Mouse (Mus musculus): Measurements from ENCODE around the gene Kcnj3.

Gene Kcnj3

DNA sequence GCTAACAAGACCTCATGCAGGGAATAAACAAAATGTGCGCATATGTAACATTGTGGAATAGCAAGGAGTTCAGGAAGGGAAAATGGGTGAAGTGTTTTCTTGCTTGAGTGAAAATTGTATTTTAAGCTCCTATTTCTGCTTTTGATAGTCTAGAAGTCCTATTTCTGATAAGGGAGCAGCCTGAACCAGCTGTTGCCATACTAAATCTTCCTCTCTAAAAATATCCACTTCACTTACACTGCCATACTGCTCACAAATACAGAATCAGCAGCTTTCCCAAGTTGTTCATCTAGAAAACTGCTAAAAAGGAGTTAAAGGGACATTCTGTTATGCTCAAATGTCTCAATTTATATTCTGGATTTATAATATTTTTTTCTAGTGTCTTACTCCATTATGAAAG, 69.9 kb downstream of the Kcnj3 start:
- DNase-seq (ENCODE audit: low spot score), result no peak

- no peak for DNase-seq (ENCODE audit: low spot score)
Observed at GRCm38 (mm10) chr2:55517297-55517696, 81.5 kb downstream of the Kcnj3 start.

- no peak for DNase-seq (ENCODE audit: low spot score)
Observed at GRCm38 (mm10) chr2:55532738-55533491, 97.1 kb downstream of the Kcnj3 start.

- no peak for DNase-seq (ENCODE audit: low spot score)
Observed at GRCm38 (mm10) chr2:55534946-55535345, 99.2 kb downstream of the Kcnj3 start.

GRCm38 (mm10) chr2:55535482-55535881, 99.7 kb downstream of the Kcnj3 start:
- DNase-seq (ENCODE audit: low spot score), result no peak

- no peak for DNase-seq (ENCODE audit: low spot score)
Observed at GRCm38 (mm10) chr2:55547612-55548011, 111.8 kb downstream of the Kcnj3 start.

GRCm38 (mm10) chr2:55558368-55558985, 122.7 kb downstream of the Kcnj3 start:
- no peak for DNase-seq (ENCODE audit: low spot score)

DNA sequence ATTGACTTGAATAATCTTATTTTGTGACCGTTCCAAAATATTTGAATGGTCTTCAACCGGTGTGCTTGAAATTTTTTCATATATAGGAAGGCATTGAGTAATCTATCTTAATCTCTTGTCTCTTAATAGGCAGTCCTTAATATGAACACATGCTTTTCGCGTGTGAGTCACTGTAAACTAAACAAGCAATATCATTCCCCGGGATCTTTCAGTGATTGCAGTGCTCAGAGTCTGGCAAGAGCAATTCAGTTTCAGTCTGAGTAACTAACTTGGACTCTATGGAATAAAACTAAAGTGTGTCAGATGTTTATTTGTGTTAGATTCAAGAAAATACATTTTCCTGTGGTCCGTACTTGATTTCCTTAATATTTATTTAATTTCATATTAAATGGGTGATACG, 133.5 kb downstream of the Kcnj3 start:
- no peak for DNase-seq (ENCODE audit: low spot score)

DNA sequence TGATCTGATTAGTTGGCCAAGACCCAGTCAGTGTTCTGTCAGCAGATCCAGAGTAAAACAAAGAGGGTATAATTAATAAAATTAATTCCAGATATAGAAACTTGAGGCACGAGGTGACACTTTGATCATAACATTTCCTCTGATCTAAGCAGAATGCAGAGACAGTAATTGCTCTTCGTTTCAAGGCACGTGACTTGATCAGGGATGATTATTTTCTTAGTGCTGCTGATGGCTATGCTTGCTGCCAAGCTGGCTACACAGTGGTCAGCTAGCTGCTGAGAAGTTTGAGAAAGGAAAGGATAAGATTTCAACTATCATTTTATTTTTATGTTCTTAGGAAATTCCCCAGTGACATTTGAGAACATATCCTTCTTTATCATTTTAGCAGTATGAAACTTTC, 135.7 kb downstream of the Kcnj3 start:
- no peak for DNase-seq (ENCODE audit: low spot score)

GRCm38 (mm10) chr2:55580286-55580685, 144.5 kb downstream of the Kcnj3 start:
- DNase-seq (ENCODE audit: low spot score), result no peak

DNA sequence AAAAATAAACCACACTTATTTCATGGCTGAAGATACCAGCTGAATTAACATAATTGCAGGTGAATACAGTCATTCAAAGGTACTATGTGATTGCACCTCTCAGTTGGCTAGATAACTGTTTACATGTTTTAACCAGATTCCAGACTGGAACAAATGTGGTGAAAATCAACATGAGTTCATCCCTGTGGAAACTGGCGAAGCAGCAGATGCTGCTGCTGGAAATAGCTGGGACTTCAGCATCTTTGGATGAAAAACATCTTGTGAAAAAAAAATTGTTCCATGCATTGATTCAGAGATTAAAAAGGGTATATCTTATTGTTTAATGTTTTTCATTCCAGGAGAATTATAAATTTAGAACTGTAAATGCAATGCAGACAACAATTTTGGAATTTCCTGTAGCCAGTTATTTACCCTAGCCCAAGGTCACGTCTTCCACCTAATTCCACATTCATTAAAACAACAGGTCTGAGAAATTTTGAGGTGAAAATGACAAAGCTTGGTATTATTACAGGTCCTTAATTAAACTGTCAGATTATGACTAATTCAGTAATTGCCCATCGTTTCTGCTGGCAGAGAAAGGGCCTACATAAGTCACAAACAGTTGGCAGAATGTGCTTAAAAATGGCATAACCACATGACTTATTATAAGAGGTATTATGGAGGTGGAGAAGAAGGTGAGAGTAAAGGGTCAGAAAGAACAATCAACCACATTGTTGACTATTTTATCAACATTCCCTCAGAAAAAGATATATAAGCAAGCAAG, 155.6 kb downstream of the Kcnj3 start:
- no peak for DNase-seq (ENCODE audit: low spot score)

Measured in yolk sac, embryonic 10.5 days (tissue).